Mouse (Mus musculus): ENCODE data around the gene Foxp4. TPM values are rescaled to one million over a fixed set of nuclear protein-coding genes. Genes with fewer than 3 reads are reported as not detected.

Foxp4 gene
- polyA plus RNA-seq, 1 experiment from 2014 or later, result 32.4 TPM

Other genes starting within 250 kb of the Foxp4 start
- 455 and 463 TPM in 2 replicates for gene Tomm6, start 236.3 kb downstream of the Foxp4 start, polyA plus RNA-seq (2014; fragmentation: Nextera tagmentation; extraction: Ambion mirVana)
- gene Frs3, start 235.6 kb downstream of the Foxp4 start, polyA plus RNA-seq (2014; fragmentation: Nextera tagmentation; extraction: Ambion mirVana), result 4.8 and 5.3 TPM in 2 replicates
- gene Gm21981, start 230.2 kb downstream of the Foxp4 start, polyA plus RNA-seq (2014; fragmentation: Nextera tagmentation; extraction: Ambion mirVana), result 0.90 and 1.4 TPM in 2 replicates
- 0.52 and 0.53 TPM in 2 replicates for gene Prickle4, start 229.9 kb downstream of the Foxp4 start, polyA plus RNA-seq (2014; fragmentation: Nextera tagmentation; extraction: Ambion mirVana)
- gene Pgc, start 197.8 kb downstream of the Foxp4 start, polyA plus RNA-seq (2014; fragmentation: Nextera tagmentation; extraction: Ambion mirVana), result 2.1 and 2.6 TPM in 2 replicates
- gene Tfeb, start 187.6 kb downstream of the Foxp4 start, polyA plus RNA-seq (2014; fragmentation: Nextera tagmentation; extraction: Ambion mirVana), result 9.3 and 13.6 TPM in 2 replicates
- 31.7 and 34.1 TPM in 2 replicates for gene Mdfi, start 90.0 kb downstream of the Foxp4 start, polyA plus RNA-seq (2014; fragmentation: Nextera tagmentation; extraction: Ambion mirVana)
- gene 1700122O11Rik, start 113.6 kb upstream of the Foxp4 start, polyA plus RNA-seq (2014; fragmentation: Nextera tagmentation; extraction: Ambion mirVana), result not detected in 2 replicates
- gene 1700067P10Rik, start 164.7 kb upstream of the Foxp4 start, polyA plus RNA-seq (2014; fragmentation: Nextera tagmentation; extraction: Ambion mirVana), result not detected in 2 replicates
- not detected in 2 replicates for gene 9830107B12Rik, start 221.6 kb upstream of the Foxp4 start, polyA plus RNA-seq (2014; fragmentation: Nextera tagmentation; extraction: Ambion mirVana)
- 0.09 TPM in 1 of 2 replicates, not detected in the other for gene A530064D06Rik, start 242.6 kb upstream of the Foxp4 start, polyA plus RNA-seq (2014; fragmentation: Nextera tagmentation; extraction: Ambion mirVana)